Mouse (Mus musculus) liver, embryonic 14 days (tissue): ENCODE data around the gene Smap1. TPM values are rescaled to one million over a fixed set of nuclear protein-coding genes. Genes with fewer than 3 reads are reported as not detected.

Source experiments
- polyA plus RNA-seq: library from polyadenylated mRNA; depleted of rRNA; stranded (reverse); fragments of >200 nt; gene quantifications from 2 replicates; pipeline ENCODE4 v1.2.3, GENCODE M21; 2012; rRNA removed

Smap1 gene
- 29.3 and 30.9 TPM in 2 replicates for polyA plus RNA-seq

DNA sequence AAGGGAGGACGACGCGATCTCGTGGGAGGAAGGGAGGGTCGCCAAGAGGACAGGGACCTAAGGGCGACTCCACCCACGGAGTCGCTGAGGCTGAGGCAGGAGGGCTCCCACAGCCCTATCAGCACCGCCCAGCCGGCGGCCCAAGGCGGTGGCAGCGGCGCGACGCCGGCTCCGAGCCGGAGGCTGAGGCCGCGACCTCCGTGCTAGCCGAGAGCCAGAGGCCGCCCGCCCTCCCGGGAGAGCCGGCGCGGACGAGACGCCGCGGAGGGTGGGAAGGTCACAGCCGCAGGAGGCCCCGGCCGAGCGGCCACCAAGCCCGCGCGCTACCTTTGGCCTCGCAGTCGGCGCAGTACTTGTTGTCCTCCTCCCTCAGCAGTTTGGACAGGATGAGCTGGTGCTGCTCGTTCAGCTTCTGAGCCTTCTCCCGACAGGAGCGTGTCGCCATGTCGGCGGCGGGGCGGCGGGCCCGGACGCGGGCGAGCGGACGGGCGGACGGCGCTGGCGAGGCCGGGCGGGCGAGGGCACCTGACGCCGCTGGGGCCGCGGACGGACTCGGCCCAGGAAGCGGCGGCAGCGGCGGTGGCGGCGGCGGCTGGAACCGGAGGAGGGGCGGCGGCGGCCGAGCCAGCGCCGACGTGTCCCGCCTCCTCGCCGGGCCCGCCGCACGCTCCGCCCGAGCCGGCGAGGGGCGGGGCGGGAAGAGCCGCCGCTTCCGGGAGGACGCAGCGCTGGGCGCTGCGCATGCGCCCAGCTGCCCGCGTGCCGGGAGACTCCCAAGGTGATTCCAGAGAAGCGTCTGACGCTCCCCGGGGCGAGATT lies at the start of gene Smap1:
Gene Smap1, minus strand, starts transcription at position 607 of the 819 bp plus-strand sequence.

Other genes starting within 250 kb of the Smap1 start
- 0.03 and 0.05 TPM in 2 replicates for gene B3gat2, start 160.6 kb downstream of the Smap1 start, polyA plus RNA-seq
- 15.8 and 15.9 TPM in 2 replicates for gene Sdhaf4, start 83.3 kb upstream of the Smap1 start, polyA plus RNA-seq
- gene Fam135a, start 178.0 kb upstream of the Smap1 start, polyA plus RNA-seq = 5.0 and 5.6 TPM in 2 replicates